Mouse (Mus musculus): ENCODE measurements at regions not wholly inside any gene's neighbourhood (a gene's known extent, or its start where the extent isn't known, plus 50 kb on each side); places are given as distances from the start of the nearest gene placed in this dataset.

DNA sequence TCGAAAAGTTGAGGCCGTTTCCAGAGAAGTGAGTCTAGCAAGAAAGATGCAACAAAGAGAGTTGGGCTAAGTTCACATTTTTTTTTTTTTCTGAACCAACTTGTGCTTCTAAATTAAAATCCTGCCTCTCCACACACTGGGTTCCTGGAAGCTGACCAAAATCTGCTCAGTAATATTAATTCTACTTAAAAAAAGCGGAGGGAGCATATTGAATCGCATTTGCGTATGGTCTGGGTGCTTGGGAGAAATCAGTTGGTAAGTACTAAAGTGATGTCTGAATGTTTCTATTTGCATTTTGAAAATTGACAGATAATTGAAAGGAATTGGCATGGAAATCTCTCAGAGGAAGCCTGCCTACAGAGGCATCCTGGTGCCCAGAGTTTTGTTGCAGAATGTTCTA is 676.0 kb downstream of the Vrk1 start:
- no peak overlapping the region for H3K27ac ChIP-seq (ENCODE audit: insufficient read depth, low read length)
- no peaks in the 10 kb centered on the region for H3K4me1 ChIP-seq (ENCODE audit: control insufficient read depth, insufficient read depth, low read length)
- TF ChIP-seq CTCF (IDR thresholded peaks at IDR 0.05; ENCODE audit: borderline replicate concordance, insufficient read depth, low read depth, low read length), result no peak
- no peak for TF ChIP-seq POLR2A (IDR thresholded peaks at IDR 0.05; ENCODE audit: borderline replicate concordance, insufficient read depth, low read length)
- no peaks in the 10 kb centered on the region; the same call in 1 of the 2 replicates for H3K27me3 ChIP-seq (ENCODE audit: control insufficient read depth, insufficient read depth, low read length)
- no peak overlapping the region for H3K4me3 ChIP-seq (replicated peaks; ENCODE audit: insufficient read depth, low read depth, low read length)
- WGBS, result 40% methylated on average over 5 of the region's 5 CpGs
- no peak for DNase-seq

- no peak for DNase-seq
- Histone ChIP-seq H3K4me1 (ENCODE audit: control insufficient read depth, insufficient read depth, low read length) (no peaks in the 10 kb centered on the region), H3K27me3 (ENCODE audit: control insufficient read depth, insufficient read depth, low read length) (no peaks in the 10 kb centered on the region; the same call in 1 of the 2 replicates), H3K27ac (ENCODE audit: insufficient read depth, low read length) (no peak overlapping the region), H3K4me3 (replicated peaks; ENCODE audit: insufficient read depth, low read depth, low read length) (no peak overlapping the region)
- 53% methylated on average over 12 of the region's 12 CpGs for WGBS
- no peak for TF ChIP-seq CTCF (IDR thresholded peaks at IDR 0.05; ENCODE audit: borderline replicate concordance, insufficient read depth, low read depth, low read length)
- TF ChIP-seq POLR2A (IDR thresholded peaks at IDR 0.05; ENCODE audit: borderline replicate concordance, insufficient read depth, low read length), result no peak
Measured at GRCm38 (mm10) chr12:106687751-106688150, 677.7 kb downstream of the Vrk1 start.

DNA sequence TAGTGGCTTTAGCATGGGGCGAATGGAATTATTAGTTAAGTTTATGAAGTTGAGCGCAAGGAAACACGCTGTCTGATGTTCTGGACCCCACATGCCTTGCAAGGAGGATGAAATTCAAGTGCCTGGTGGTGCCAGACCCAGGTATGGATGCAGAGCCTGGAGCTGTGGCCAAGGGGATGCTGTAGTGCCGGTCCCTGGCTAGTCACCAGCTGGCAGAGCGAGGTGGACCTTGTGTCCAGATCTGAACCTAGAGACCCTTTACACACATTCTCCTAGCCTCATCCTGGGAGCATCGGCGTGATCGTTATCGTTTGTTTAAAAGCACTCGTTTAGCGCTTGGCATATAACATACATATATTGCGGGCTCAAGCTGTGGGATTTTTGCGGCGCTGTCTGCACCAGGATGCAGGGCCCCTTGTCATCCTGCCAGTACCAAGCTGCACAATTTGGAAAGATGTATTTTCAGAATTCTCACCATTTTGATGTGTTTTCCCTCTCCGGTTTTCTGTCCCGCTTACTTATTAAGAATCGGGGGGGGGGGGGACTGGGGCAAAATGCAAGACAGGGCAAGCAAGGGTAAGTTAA is 678.2 kb downstream of the Vrk1 start:
- Histone ChIP-seq H3K4me1 (ENCODE audit: control insufficient read depth, insufficient read depth, low read length) (no peaks in the 10 kb centered on the region), H3K4me3 (replicated peaks; ENCODE audit: insufficient read depth, low read depth, low read length) (no peak overlapping the region), H3K27me3 (ENCODE audit: control insufficient read depth, insufficient read depth, low read length) (no peaks in the 10 kb centered on the region; the same call in 1 of the 2 replicates), H3K27ac (ENCODE audit: insufficient read depth, low read length) (no peak overlapping the region)
- 41% methylated on average over 17 of the region's 17 CpGs for WGBS
- no peak for TF ChIP-seq CTCF (IDR thresholded peaks at IDR 0.05; ENCODE audit: borderline replicate concordance, insufficient read depth, low read depth, low read length)
- TF ChIP-seq POLR2A (IDR thresholded peaks at IDR 0.05; ENCODE audit: borderline replicate concordance, insufficient read depth, low read length), result no peak
- DNase-seq, result no peak

- 95% methylated on average over 5 of the region's 5 CpGs for WGBS
- Histone ChIP-seq H3K27me3 (ENCODE audit: control insufficient read depth, insufficient read depth, low read length) (no peaks in the 10 kb centered on the region), H3K4me3 (replicated peaks; ENCODE audit: insufficient read depth, low read depth, low read length) (no peak overlapping the region), H3K4me1 (ENCODE audit: control insufficient read depth, insufficient read depth, low read length) (no peaks in the 10 kb centered on the region), H3K27ac (ENCODE audit: insufficient read depth, low read length) (no peak overlapping the region)
- DNase-seq, result no peak
- TF ChIP-seq POLR2A (IDR thresholded peaks at IDR 0.05; ENCODE audit: borderline replicate concordance, insufficient read depth, low read length), result no peak
Measured at GRCm38 (mm10) chr12:106702958-106703357, 692.9 kb downstream of the Vrk1 start.

GRCm38 (mm10) chr12:106721271-106722009 is 711.4 kb downstream of the Vrk1 start:
- Histone ChIP-seq H3K27ac (ENCODE audit: insufficient read depth, low read length) (no peak overlapping the region), H3K27me3 (ENCODE audit: control insufficient read depth, insufficient read depth, low read length) (no peaks in the 10 kb centered on the region; the same call in 1 of the 2 replicates), H3K4me3 (replicated peaks; ENCODE audit: insufficient read depth, low read depth, low read length) (no peak overlapping the region), H3K4me1 (ENCODE audit: control insufficient read depth, insufficient read depth, low read length) (no peaks in the 10 kb centered on the region)
- TF ChIP-seq POLR2A (IDR thresholded peaks at IDR 0.05; ENCODE audit: borderline replicate concordance, insufficient read depth, low read length), result no peak
- WGBS, result 79% methylated on average over 9 of the region's 9 CpGs
- DNase-seq, result no peak

GRCm38 (mm10) chr12:106722010-106722362 is 712.0 kb downstream of the Vrk1 start:
- no peaks in the 10 kb centered on the region for H3K4me1 ChIP-seq (ENCODE audit: control insufficient read depth, insufficient read depth, low read length)
- DNase-seq, result no peak
- TF ChIP-seq CTCF (IDR thresholded peaks at IDR 0.05; ENCODE audit: borderline replicate concordance, insufficient read depth, low read depth, low read length), result no peak
- H3K27ac ChIP-seq (ENCODE audit: insufficient read depth, low read length), result no peak overlapping the region
- no peak overlapping the region for H3K4me3 ChIP-seq (replicated peaks; ENCODE audit: insufficient read depth, low read depth, low read length)
- no peaks in the 10 kb centered on the region; the same call in 1 of the 2 replicates for H3K27me3 ChIP-seq (ENCODE audit: control insufficient read depth, insufficient read depth, low read length)
- 77% methylated on average over 2 of the region's 2 CpGs for WGBS

GRCm38 (mm10) chr12:106722761-106723160 is 712.7 kb downstream of the Vrk1 start:
- no peak overlapping the region for H3K27ac ChIP-seq (ENCODE audit: insufficient read depth, low read length)
- 93% methylated on average over 4 of the region's 4 CpGs for WGBS
- no peak for DNase-seq
- no peaks in the 10 kb centered on the region; the same call in 1 of the 2 replicates for H3K27me3 ChIP-seq (ENCODE audit: control insufficient read depth, insufficient read depth, low read length)
- H3K4me1 ChIP-seq (ENCODE audit: control insufficient read depth, insufficient read depth, low read length), result no peaks in the 10 kb centered on the region
- TF ChIP-seq CTCF (IDR thresholded peaks at IDR 0.05; ENCODE audit: borderline replicate concordance, insufficient read depth, low read depth, low read length) (no peak), POLR2A (IDR thresholded peaks at IDR 0.05; ENCODE audit: borderline replicate concordance, insufficient read depth, low read length) (no peak)
- no peak overlapping the region for H3K4me3 ChIP-seq (replicated peaks; ENCODE audit: insufficient read depth, low read depth, low read length)

DNA sequence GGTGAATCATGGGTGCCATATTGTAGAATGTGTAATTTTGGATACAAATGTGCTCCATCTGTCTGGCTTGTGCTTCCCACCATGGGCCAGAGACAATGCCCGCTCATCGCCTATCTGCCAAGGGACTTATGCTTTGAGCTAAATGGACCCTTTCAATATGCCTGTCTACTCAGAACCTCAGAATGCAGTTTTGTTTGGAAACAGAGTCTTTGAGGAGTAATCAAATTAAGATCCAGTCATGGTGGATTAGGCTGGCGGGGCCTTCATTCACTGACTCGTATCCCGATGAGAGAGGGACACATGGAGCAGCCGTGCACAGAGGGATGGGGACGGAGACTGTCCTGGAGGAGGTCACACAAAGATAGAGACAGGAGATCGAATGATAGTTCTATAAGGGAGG is 716.9 kb downstream of the Vrk1 start:
- no peaks in the 10 kb centered on the region for H3K27me3 ChIP-seq (ENCODE audit: control insufficient read depth, insufficient read depth, low read length)
- no peak overlapping the region for H3K27ac ChIP-seq (ENCODE audit: insufficient read depth, low read length)
- no peak overlapping the region for H3K4me3 ChIP-seq (replicated peaks; ENCODE audit: insufficient read depth, low read depth, low read length)
- no peak for DNase-seq
- TF ChIP-seq CTCF (IDR thresholded peaks at IDR 0.05; ENCODE audit: borderline replicate concordance, insufficient read depth, low read depth, low read length) (no peak), POLR2A (IDR thresholded peaks at IDR 0.05; ENCODE audit: borderline replicate concordance, insufficient read depth, low read length) (no peak)
- WGBS, result 44% methylated on average over 8 of the region's 8 CpGs
- no peaks in the 10 kb centered on the region for H3K4me1 ChIP-seq (ENCODE audit: control insufficient read depth, insufficient read depth, low read length)

Data from cerebellum, adult 2 months (tissue).